Mouse (Mus musculus): ENCODE results near the gene Cfap36. TPM values are rescaled to one million over a fixed set of nuclear protein-coding genes. Genes with fewer than 3 reads are reported as not detected.
A peak's percentile ranks its signal among the peaks of the same experiment; 100 is the strongest.

The Cfap36 gene
- polyA plus RNA-seq, 1 experiment = 2.0 TPM

GRCm38 (mm10) chr11:29172563-29173124 is 74.6 kb downstream of the Cfap36 start, which contains the start of gene Ppp4r3b:
Gene Ppp4r3b, plus strand, starts transcription at chr11:29172890.
- Histone ChIP-seq H3K4me3 (ENCODE audit: extremely low read depth, insufficient read depth, insufficient read length) (peak within 1 kb of the TSS; percentile 98), H3K36me3 (ENCODE audit: control insufficient read depth, insufficient read depth, low read length) (no peaks in the 10 kb centered on the region), H3K27ac (ENCODE audit: insufficient read depth, low read length) (peak within 1 kb of the TSS; percentile 95), H3K4me1 (ENCODE audit: control insufficient read depth, insufficient read depth, insufficient read length) (peaks cover 4% of the 10 kb centered on the region; the same call in 1 of the 2 replicates), H3K27me3 (ENCODE audit: control insufficient read depth, insufficient read depth, low read length) (no peaks in the 10 kb centered on the region)
- peak; percentile 95 to 99 for DNase-seq (ENCODE audit: low read depth in 1 of 2, low spot score in 2 of 2)
- TF ChIP-seq POLR2A (IDR thresholded peaks at IDR 0.05; ENCODE audit: low read depth, low read length) (peak; percentile 35), CTCF (IDR thresholded peaks at IDR 0.05; ENCODE audit: extremely low read depth, insufficient read depth, insufficient read length, insufficient replicate concordance) (no peak)
- under 1% methylated on average over 50 of the region's 50 CpGs for WGBS

GRCm38 (mm10) chr11:29171959-29172391 is 75.2 kb downstream of the Cfap36 start:
- peak overlapping the region; percentile 76 for H3K27ac ChIP-seq (ENCODE audit: insufficient read depth, low read length)
- DNase-seq (ENCODE audit: low read depth in 1 of 2, low spot score in 2 of 2) = peak; percentile 41 to 60
- H3K4me1 ChIP-seq (ENCODE audit: control insufficient read depth, insufficient read depth, insufficient read length) = peaks cover 4% of the 10 kb centered on the region; the same call in 1 of the 2 replicates
- H3K36me3 ChIP-seq (ENCODE audit: control insufficient read depth, insufficient read depth, low read length) = no peaks in the 10 kb centered on the region
- H3K4me3 ChIP-seq (ENCODE audit: extremely low read depth, insufficient read depth, insufficient read length) = peak overlapping the region; percentile 98
- WGBS = under 1% methylated on average over 34 of the region's 34 CpGs
- no peaks in the 10 kb centered on the region for H3K27me3 ChIP-seq (ENCODE audit: control insufficient read depth, insufficient read depth, low read length)
- TF ChIP-seq CTCF (IDR thresholded peaks at IDR 0.05; ENCODE audit: extremely low read depth, insufficient read depth, insufficient read length, insufficient replicate concordance) (no peak), POLR2A (IDR thresholded peaks at IDR 0.05; ENCODE audit: low read depth, low read length) (no peak)

Other genes with a start within 250 kb of the Cfap36 start
- 5.6 and 6.2 TPM in 2 replicates for gene Pnpt1, start 116.7 kb downstream of the Cfap36 start, polyA plus RNA-seq (2012; rRNA removed)
- 7.8 and 8.1 TPM in 2 replicates for gene Ppp4r3b, start 74.5 kb downstream of the Cfap36 start, polyA plus RNA-seq (2012; rRNA removed)
- gene Ccdc88a, start 126.2 kb upstream of the Cfap36 start, polyA plus RNA-seq (2012; rRNA removed) = 0.82 and 2.0 TPM in 2 replicates